Mouse (Mus musculus) midbrain, embryonic 10.5 days (tissue): ENCODE measurements at regions not wholly inside any gene's neighbourhood (a gene's known extent, or its start where the extent isn't known, plus 50 kb on each side); places are given as distances from the start of the nearest gene placed in this dataset.

Experiments used
- DNase-seq: peaks from one replicate; pipeline ENCODE4 v3.0.0-alpha.2; 2017; ENCODE audit warnings: low spot score
- H3K27ac ChIP-seq: fragments of 300-500 bp; sonication (generic); replicated peaks from 2 replicates; pipeline ENCODE4 v1.5.1; 2016; ENCODE audit warnings: mild to moderate bottlenecking
- H3K27me3 ChIP-seq: fragments of 300-500 bp; sonication (generic); 2 replicates; pipeline ENCODE4 v1.6.1; 2016; ENCODE audit warnings: low read depth, mild to moderate bottlenecking; ENCODE audit not compliant: poor library complexity, severe bottlenecking
- H3K36me3 ChIP-seq: fragments of 300-500 bp; sonication (generic); 2 replicates; pipeline ENCODE4 v1.6.1; 2016; ENCODE audit warnings: mild to moderate bottlenecking, moderate library complexity
- H3K4me1 ChIP-seq: fragments of 300-500 bp; sonication (generic); 2 replicates; pipeline ENCODE4 v1.6.1; 2016
- H3K4me3 ChIP-seq: fragments of 300-500 bp; sonication (generic); 2 replicates; pipeline ENCODE4 v1.5.1; 2016; ENCODE audit warnings: mild to moderate bottlenecking, moderate library complexity
- H3K9me3 ChIP-seq: fragments of 300-500 bp; sonication (generic); replicated peaks from 2 replicates; pipeline ENCODE4 v1.6.1; 2016; ENCODE audit warnings: mild to moderate bottlenecking
- WGBS: fragments of 180-500 bp; shearing (Covaris S2); methylation state at CpG from one replicate; pipeline ENCODE4 v1.1.7; 2016; 5-methylcytosine and 5-hydroxymethylcytosine counted together

DNA sequence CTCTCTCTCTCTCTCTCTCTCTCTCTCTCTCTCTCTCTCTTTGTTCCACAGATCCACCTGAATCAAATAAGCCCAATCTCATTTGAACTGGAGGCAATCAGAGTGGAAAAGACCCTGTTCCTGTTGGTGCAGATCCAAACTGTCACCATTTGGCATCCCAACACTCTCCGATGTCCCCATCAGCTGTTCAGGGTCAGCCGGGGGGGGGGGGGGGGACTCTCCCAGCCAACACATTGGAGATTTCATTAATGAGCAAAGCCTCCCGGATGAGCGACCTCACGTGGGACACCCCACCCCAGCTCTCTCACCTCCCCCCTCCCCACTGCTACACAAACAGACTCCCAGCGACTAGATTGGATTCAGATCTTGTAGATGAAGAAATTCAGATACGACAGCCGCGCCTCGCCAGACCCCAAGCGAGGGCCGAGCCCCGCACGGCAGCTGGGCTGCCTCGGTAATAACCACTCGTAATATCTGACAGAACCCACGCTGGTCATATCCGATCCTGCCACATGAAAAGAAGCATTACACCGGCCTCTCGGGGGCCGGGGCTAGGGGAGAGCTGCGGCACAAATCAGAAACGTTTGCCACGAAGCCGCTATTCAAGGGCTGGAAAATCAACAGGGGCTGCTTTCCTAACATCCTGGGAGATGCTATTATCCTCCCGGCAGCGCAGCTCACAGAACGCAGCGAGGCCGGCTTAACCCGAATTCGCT lies 164.2 kb downstream of the H2al1j start:
- Histone ChIP-seq H3K9me3 (no peaks in the 10 kb centered on the region), H3K27ac (peak overlapping the region; percentile 81), H3K27me3 (peaks cover 99% of the 10 kb centered on the region), H3K4me1 (peaks cover 68% of the 10 kb centered on the region), H3K36me3 (no peaks in the 10 kb centered on the region), H3K4me3 (peak overlapping the region; percentile 38)
- DNase-seq = peak; percentile 44
- WGBS = 22% methylated on average over 31 of the region's 32 CpGs

DNA sequence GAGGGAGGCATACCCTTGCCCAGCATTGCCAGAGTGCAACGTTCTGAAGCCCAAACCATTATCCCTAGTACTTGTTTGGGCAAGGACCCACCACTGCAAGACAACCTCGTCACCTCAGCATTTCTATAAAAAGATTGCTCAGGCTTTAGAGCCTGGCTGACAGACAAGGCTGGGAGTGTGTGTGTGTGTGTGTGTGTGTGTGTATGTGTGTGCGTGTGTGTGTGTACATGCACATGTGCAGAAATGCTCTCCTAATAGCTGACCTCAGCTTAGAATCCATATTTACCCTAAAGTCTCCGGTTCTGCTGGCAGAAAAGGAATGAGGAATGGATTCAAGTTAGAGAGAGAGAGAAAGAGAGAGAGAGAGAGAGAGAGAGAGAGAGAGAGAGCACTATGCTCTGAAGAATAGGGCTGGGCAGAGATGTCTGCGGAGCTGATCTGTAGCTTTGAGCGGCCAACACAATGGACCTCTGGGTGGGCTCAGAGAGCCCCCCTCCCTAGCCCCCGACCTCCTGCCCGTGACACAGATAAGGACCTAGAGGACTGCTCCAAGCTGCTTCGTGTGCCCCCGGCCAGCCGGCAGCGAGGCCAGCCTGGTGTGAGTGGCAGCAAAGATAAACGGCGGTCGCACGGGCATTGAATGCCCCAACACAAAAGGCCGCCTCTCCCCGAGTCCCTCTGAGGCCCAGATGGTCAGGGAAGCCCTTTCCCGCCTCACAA lies 166.1 kb downstream of the H2al1j start:
- WGBS = 24% methylated on average over 19 of the region's 19 CpGs
- H3K27me3 ChIP-seq = peaks cover 92% of the 10 kb centered on the region
- peak overlapping the region; percentile 83 for H3K27ac ChIP-seq
- peak; percentile 72 for DNase-seq
- H3K36me3 ChIP-seq = no peaks in the 10 kb centered on the region
- no peaks in the 10 kb centered on the region for H3K9me3 ChIP-seq
- H3K4me3 ChIP-seq = peak overlapping the region; percentile 20; the same call in 1 of the 2 replicates
- H3K4me1 ChIP-seq = peaks cover 53% of the 10 kb centered on the region

GRCm38 (mm10) chrX:11494246-11494630 lies 166.6 kb downstream of the H2al1j start:
- Histone ChIP-seq H3K36me3 (no peaks in the 10 kb centered on the region), H3K4me3 (no peak overlapping the region), H3K9me3 (no peaks in the 10 kb centered on the region), H3K27ac (peak overlapping the region; percentile 83), H3K4me1 (peaks cover 53% of the 10 kb centered on the region), H3K27me3 (peaks cover 93% of the 10 kb centered on the region)
- 29% methylated on average over 12 of the region's 12 CpGs for WGBS
- DNase-seq = no peak

DNA sequence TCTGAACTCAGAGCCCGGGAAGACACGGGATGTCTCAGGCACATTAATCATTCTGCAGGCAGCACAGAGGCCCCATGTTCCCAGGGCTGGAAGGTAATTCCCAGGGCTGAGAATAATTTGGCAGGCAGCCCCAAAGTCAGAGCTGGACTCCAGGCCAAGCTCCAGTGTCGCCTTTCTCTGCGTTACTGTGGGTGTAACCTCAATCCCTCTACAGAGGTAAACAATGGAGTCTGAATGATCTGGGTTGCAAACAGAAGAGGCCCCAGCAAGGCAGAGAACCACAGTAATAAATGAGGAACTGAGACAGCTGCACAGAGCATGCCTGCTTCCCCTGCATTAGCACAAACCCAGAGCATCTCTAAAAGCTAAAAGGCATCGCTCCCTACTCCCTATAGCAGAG lies 184.8 kb downstream of the H2al1j start:
- Histone ChIP-seq H3K9me3 (no peaks in the 10 kb centered on the region), H3K27me3 (peaks cover 89% of the 10 kb centered on the region), H3K36me3 (no peaks in the 10 kb centered on the region), H3K27ac (no peak overlapping the region), H3K4me1 (peaks cover 6% of the 10 kb centered on the region; the same call in 1 of the 2 replicates), H3K4me3 (no peak overlapping the region)
- DNase-seq = no peak
- WGBS = 65% methylated on average over 5 of the region's 5 CpGs

GRCm38 (mm10) chrX:11512928-11513327 lies 185.3 kb downstream of the H2al1j start:
- Histone ChIP-seq H3K27ac (no peak overlapping the region), H3K9me3 (no peaks in the 10 kb centered on the region), H3K36me3 (no peaks in the 10 kb centered on the region), H3K4me3 (no peak overlapping the region), H3K4me1 (peaks cover 6% of the 10 kb centered on the region; the same call in 1 of the 2 replicates), H3K27me3 (peaks cover 91% of the 10 kb centered on the region)
- DNase-seq = no peak
- WGBS = 81% methylated on average over 4 of the region's 4 CpGs

DNA sequence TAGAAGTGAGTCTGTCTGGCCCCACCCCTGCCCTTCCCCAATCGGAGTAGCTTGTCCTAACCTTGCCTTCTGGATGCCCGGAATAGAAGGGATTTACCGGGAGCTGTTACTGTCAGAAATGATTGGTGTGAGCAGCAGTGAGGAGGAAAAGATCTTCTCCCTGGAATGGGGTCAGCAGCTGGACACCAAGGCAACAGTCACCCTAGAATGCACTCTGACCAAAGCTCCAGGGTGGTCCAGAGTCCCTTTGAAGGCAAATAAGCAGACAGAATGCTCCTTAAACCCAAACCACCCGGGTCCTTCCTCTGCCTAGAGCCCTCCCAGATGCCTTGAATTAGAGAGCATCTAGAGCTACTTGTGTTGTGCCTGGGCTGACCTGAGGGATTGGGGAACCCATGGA lies 196.2 kb downstream of the H2al1j start:
- H3K4me3 ChIP-seq = no peak overlapping the region
- H3K27me3 ChIP-seq = peaks cover 97% of the 10 kb centered on the region
- DNase-seq = no peak
- H3K4me1 ChIP-seq = no peaks in the 10 kb centered on the region
- H3K27ac ChIP-seq = no peak overlapping the region
- WGBS = 25% methylated on average over 4 of the region's 4 CpGs
- H3K36me3 ChIP-seq = no peaks in the 10 kb centered on the region
- no peaks in the 10 kb centered on the region for H3K9me3 ChIP-seq

DNA sequence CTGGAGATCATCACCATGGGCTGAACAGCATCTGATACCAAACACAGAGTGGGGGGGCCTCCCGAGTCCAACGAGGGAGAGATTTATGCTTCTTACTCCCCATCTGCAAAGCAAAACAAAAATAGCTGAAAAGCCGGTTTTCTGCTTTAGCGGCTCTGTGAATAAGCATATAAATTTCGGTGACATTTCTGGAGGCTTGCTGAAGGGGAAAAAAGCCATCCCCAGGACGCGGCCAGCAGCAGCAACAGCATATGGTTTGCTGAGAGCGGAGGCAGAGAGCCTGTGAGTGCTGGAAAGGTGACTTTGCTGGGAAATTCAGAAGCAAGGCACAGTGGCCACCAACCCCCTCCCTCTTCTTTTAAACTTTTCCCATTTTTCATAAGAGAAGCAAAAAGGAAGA lies 197.7 kb downstream of the H2al1j start:
- Histone ChIP-seq H3K9me3 (no peaks in the 10 kb centered on the region), H3K27me3 (peaks cover 95% of the 10 kb centered on the region), H3K36me3 (no peaks in the 10 kb centered on the region), H3K4me1 (no peaks in the 10 kb centered on the region), H3K27ac (no peak overlapping the region), H3K4me3 (no peak overlapping the region)
- WGBS = 83% methylated on average over 8 of the region's 8 CpGs
- DNase-seq = no peak

GRCm38 (mm10) chrX:11528589-11528988 lies 201.0 kb downstream of the H2al1j start:
- 80% methylated on average over 5 of the region's 5 CpGs for WGBS
- Histone ChIP-seq H3K27me3 (peaks cover 94% of the 10 kb centered on the region), H3K36me3 (no peaks in the 10 kb centered on the region), H3K4me1 (peaks cover 9% of the 10 kb centered on the region), H3K27ac (no peak overlapping the region), H3K4me3 (no peak overlapping the region), H3K9me3 (no peaks in the 10 kb centered on the region)
- no peak for DNase-seq

DNA sequence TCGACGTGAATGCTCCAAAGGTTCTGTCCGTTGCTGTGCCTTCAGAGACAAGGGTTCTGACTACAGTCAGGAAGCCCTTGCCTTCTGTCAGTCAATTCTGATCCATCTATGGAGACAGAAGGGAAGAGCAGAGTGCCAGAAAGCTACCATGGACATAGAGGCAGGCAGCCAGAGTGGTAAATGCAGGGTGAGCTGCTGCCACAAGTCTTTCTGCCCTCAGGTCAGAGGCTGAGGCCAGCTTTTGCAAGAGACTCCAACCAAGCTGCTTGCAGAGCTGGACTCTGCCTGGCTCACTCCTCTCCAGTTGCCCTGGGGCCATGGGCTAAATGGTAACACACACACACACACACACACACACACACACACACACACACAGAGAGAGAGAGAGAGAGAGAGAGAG lies 201.6 kb downstream of the H2al1j start:
- WGBS = 89% methylated on average over 3 of the region's 3 CpGs
- Histone ChIP-seq H3K27me3 (peaks cover 94% of the 10 kb centered on the region), H3K4me1 (peaks cover 15% of the 10 kb centered on the region), H3K27ac (no peak overlapping the region), H3K36me3 (no peaks in the 10 kb centered on the region), H3K9me3 (no peaks in the 10 kb centered on the region), H3K4me3 (no peak overlapping the region)
- DNase-seq = no peak

GRCm38 (mm10) chrX:11532817-11533216 lies 205.2 kb downstream of the H2al1j start:
- 70% methylated on average over 4 of the region's 4 CpGs for WGBS
- peaks cover 15% of the 10 kb centered on the region for H3K4me1 ChIP-seq
- H3K27ac ChIP-seq = peak overlapping the region; percentile 55
- H3K4me3 ChIP-seq = no peak overlapping the region
- peaks cover 92% of the 10 kb centered on the region for H3K27me3 ChIP-seq
- H3K9me3 ChIP-seq = no peaks in the 10 kb centered on the region
- no peak for DNase-seq
- H3K36me3 ChIP-seq = no peaks in the 10 kb centered on the region

GRCm38 (mm10) chrX:11533871-11534270 lies 206.2 kb downstream of the H2al1j start:
- no peaks in the 10 kb centered on the region for H3K9me3 ChIP-seq
- no peaks in the 10 kb centered on the region for H3K36me3 ChIP-seq
- peak overlapping the region; percentile 55 for H3K27ac ChIP-seq
- H3K27me3 ChIP-seq = peaks cover 92% of the 10 kb centered on the region
- WGBS = 66% methylated on average over 8 of the region's 8 CpGs
- no peak overlapping the region for H3K4me3 ChIP-seq
- peaks cover 15% of the 10 kb centered on the region for H3K4me1 ChIP-seq
- no peak for DNase-seq

DNA sequence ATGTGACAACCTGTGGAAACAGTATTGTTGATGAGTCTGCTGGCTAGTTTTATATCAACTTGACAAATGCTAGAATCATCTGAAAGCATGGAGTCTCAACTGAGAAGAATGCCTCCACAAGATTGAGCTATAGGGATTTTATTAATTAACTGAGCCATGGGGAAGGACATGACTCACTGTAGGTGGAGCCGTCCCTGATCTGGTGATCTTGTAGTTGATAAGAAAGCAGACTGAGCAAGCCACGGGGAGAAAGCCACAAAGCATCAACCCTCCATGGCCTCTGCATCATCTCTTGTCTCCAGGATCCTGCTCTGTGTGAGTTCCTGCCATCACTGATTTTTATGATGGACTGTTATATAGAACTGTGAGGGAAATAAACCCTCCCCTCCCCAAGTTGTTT lies 213.4 kb downstream of the H2al1j start:
- 75% methylated on average over 2 of the region's 2 CpGs for WGBS
- H3K4me3 ChIP-seq = no peak overlapping the region
- H3K27ac ChIP-seq = no peak overlapping the region
- DNase-seq = no peak
- no peaks in the 10 kb centered on the region for H3K4me1 ChIP-seq
- no peaks in the 10 kb centered on the region for H3K9me3 ChIP-seq
- H3K36me3 ChIP-seq = no peaks in the 10 kb centered on the region
- peaks cover 89% of the 10 kb centered on the region for H3K27me3 ChIP-seq

- H3K4me3 ChIP-seq = peak overlapping the region; percentile 27; the same call in 1 of the 2 replicates
- peaks cover 92% of the 10 kb centered on the region for H3K27me3 ChIP-seq
- H3K4me1 ChIP-seq = peaks cover 25% of the 10 kb centered on the region
- peak overlapping the region; percentile 52 for H3K27ac ChIP-seq
- DNase-seq = peak; percentile 55
- no peaks in the 10 kb centered on the region for H3K36me3 ChIP-seq
- no peaks in the 10 kb centered on the region for H3K9me3 ChIP-seq
- WGBS = 21% methylated on average over 12 of the region's 12 CpGs
These were observed 222.7 kb downstream of the H2al1j start for GRCm38 (mm10) chrX:11550164-11550851.
